Mouse (Mus musculus) stomach, embryonic 14.5 days (tissue): ENCODE results near the gene Tmed9. TPM values are rescaled to one million over a fixed set of nuclear protein-coding genes. Genes with fewer than 3 reads are reported as not detected.

ENCODE experiments used
- ATAC-seq: fragments of 200-750 bp; cut with Nextera tagmentation; 2 replicates; pipeline ENCODE4 v1.8.0; 2017; ENCODE audit warnings: low read depth, moderate TSS enrichment; ENCODE audit not compliant: insufficient number of reproducible peaks, insufficient read depth, low FRiP score
- H3K27ac ChIP-seq: fragments of 300-500 bp; sonication (generic); 2 replicates; pipeline ENCODE4 v1.5.1; 2014; ENCODE audit warnings: mild to moderate bottlenecking, low read length, moderate library complexity, mixed read lengths
- H3K27me3 ChIP-seq: fragments of 300-500 bp; sonication (generic); 2 replicates; pipeline ENCODE4 v1.6.1; 2014; ENCODE audit warnings: low read length, control low read depth, mixed read lengths; ENCODE audit not compliant: control insufficient read depth, insufficient read depth
- H3K36me3 ChIP-seq: fragments of 300-500 bp; sonication (generic); 2 replicates; pipeline ENCODE4 v1.6.1; 2014; ENCODE audit warnings: mild to moderate bottlenecking, control low read depth, low read length, moderate library complexity, mixed read lengths; ENCODE audit not compliant: control insufficient read depth, insufficient read depth
- H3K4me1 ChIP-seq: fragments of 300-500 bp; sonication (generic); 2 replicates; pipeline ENCODE4 v1.6.1; 2014; ENCODE audit warnings: low read length, control low read depth, mixed read lengths; ENCODE audit not compliant: control insufficient read depth, insufficient read depth
- H3K4me2 ChIP-seq: fragments of 300-500 bp; sonication (generic); replicated peaks from 2 replicates; pipeline ENCODE4 v1.6.1; 2014; ENCODE audit warnings: low read depth, low read length, control low read depth
- H3K4me3 ChIP-seq: fragments of 300-500 bp; sonication (generic); 2 replicates; pipeline ENCODE4 v1.5.1; 2014; ENCODE audit warnings: low read depth, low read length, control low read depth
- H3K9ac ChIP-seq: fragments of 300-500 bp; sonication (generic); replicated peaks from 2 replicates; pipeline ENCODE4 v1.6.1; 2014; ENCODE audit warnings: low read depth, mild to moderate bottlenecking, control low read depth, low read length, moderate library complexity, mixed read lengths
- H3K9me3 ChIP-seq: fragments of 300-500 bp; sonication (generic); 2 replicates; pipeline ENCODE4 v1.6.1; 2016; ENCODE audit warnings: low read depth, low read length, control low read depth; ENCODE audit not compliant: control insufficient read depth
- WGBS: fragments of 180-500 bp; shearing (Covaris S2); extraction: QIAGEN DNeasy Blood & Tissue Kit; methylation state at CpG from one replicate; pipeline ENCODE4 v1.1.7; 2014; 5-methylcytosine and 5-hydroxymethylcytosine counted together
- polyA plus RNA-seq: library from polyadenylated mRNA; unstranded; fragments of >200 nt; fragmentation: Nextera tagmentation; extraction: Ambion mirVana; gene quantifications from 2 replicates; pipeline ENCODE4 v1.2.1, GENCODE M21; 2014

Tmed9 gene
- polyA plus RNA-seq = 74.3 and 85.2 TPM in 2 replicates

GRCm38 (mm10) chr13:55573432-55573831 lies at the start of gene Tmed9:
Gene Tmed9 (plus strand): TSS chr13:55573732.
- Histone ChIP-seq H3K4me3 (no peak within 1 kb of the TSS), H3K9me3 (no peaks in the 10 kb centered on the region; the same call in 1 of the 2 replicates), H3K27ac (no peak within 1 kb of the TSS), H3K4me1 (peaks cover 10% of the 10 kb centered on the region), H3K9ac (no peak within 1 kb of the TSS), H3K27me3 (no peaks in the 10 kb centered on the region), H3K4me2 (no peak within 1 kb of the TSS), H3K36me3 (no peaks in the 10 kb centered on the region; the same call in 1 of the 2 replicates)
- 95% methylated on average over 2 of the region's 2 CpGs for WGBS
- no peak for ATAC-seq

- Histone ChIP-seq H3K36me3 (0 out of 2 replicates have a peak, but pooled peaks cover under 1% of the 10 kb centered on the region), H3K9ac (no peak overlapping the region), H3K4me2 (no peak overlapping the region), H3K27me3 (no peaks in the 10 kb centered on the region), H3K27ac (no peak overlapping the region), H3K4me3 (no peak overlapping the region), H3K4me1 (no peaks in the 10 kb centered on the region), H3K9me3 (no peaks in the 10 kb centered on the region)
- 88% methylated on average over 23 of the region's 23 CpGs for WGBS
- ATAC-seq = no peak
Measured at GRCm38 (mm10) chr13:55523951-55524600, 49.5 kb upstream of the Tmed9 start.

GRCm38 (mm10) chr13:55525733-55526553 lies 47.6 kb upstream of the Tmed9 start:
- no peak overlapping the region for H3K4me2 ChIP-seq
- H3K27me3 ChIP-seq = no peaks in the 10 kb centered on the region
- H3K27ac ChIP-seq = no peak overlapping the region
- no peak overlapping the region for H3K9ac ChIP-seq
- no peak for ATAC-seq
- H3K4me3 ChIP-seq = no peak overlapping the region
- 77% methylated on average over 15 of the region's 16 CpGs for WGBS
- no peaks in the 10 kb centered on the region for H3K9me3 ChIP-seq
- peaks cover 18% of the 10 kb centered on the region for H3K36me3 ChIP-seq
- no peaks in the 10 kb centered on the region for H3K4me1 ChIP-seq

- no peak for ATAC-seq
- Histone ChIP-seq H3K36me3 (peaks cover 29% of the 10 kb centered on the region), H3K27ac (no peak overlapping the region), H3K4me1 (no peaks in the 10 kb centered on the region), H3K27me3 (no peaks in the 10 kb centered on the region), H3K4me3 (no peak overlapping the region), H3K9me3 (no peaks in the 10 kb centered on the region), H3K4me2 (no peak overlapping the region), H3K9ac (no peak overlapping the region)
- WGBS = 87% methylated on average over 16 of the region's 16 CpGs
Measured at GRCm38 (mm10) chr13:55527212-55527611, 46.3 kb upstream of the Tmed9 start.

- H3K4me3 ChIP-seq = no peak overlapping the region
- no peak overlapping the region for H3K4me2 ChIP-seq
- 75% methylated on average over 18 of the region's 18 CpGs for WGBS
- no peak for ATAC-seq
- H3K36me3 ChIP-seq = peaks cover 38% of the 10 kb centered on the region
- H3K27ac ChIP-seq = no peak overlapping the region
- H3K9me3 ChIP-seq = no peaks in the 10 kb centered on the region
- H3K9ac ChIP-seq = no peak overlapping the region
- no peaks in the 10 kb centered on the region for H3K4me1 ChIP-seq
- no peaks in the 10 kb centered on the region for H3K27me3 ChIP-seq
Measured at GRCm38 (mm10) chr13:55527834-55528772, 45.4 kb upstream of the Tmed9 start.

- no peak within 1 kb of the TSS for H3K4me3 ChIP-seq
- no peak for ATAC-seq
- H3K36me3 ChIP-seq = peaks cover 49% of the 10 kb centered on the region
- no peak within 1 kb of the TSS for H3K4me2 ChIP-seq
- no peaks in the 10 kb centered on the region for H3K4me1 ChIP-seq
- no peaks in the 10 kb centered on the region for H3K9me3 ChIP-seq
- no peak within 1 kb of the TSS for H3K27ac ChIP-seq
- no peaks in the 10 kb centered on the region for H3K27me3 ChIP-seq
- H3K9ac ChIP-seq = no peak within 1 kb of the TSS
- 77% methylated on average over 8 of the region's 8 CpGs for WGBS
Measured at GRCm38 (mm10) chr13:55529198-55529915, 44.2 kb upstream of the Tmed9 start, which contains the start of gene Dok3. Gene Dok3 (minus strand): TSS chr13:55529296.

- no peak for ATAC-seq
- 94% methylated on average over 15 of the region's 15 CpGs for WGBS
- Histone ChIP-seq H3K9ac (no peak overlapping the region), H3K4me3 (peak overlapping the region; percentile 84), H3K4me2 (peak overlapping the region; percentile 67), H3K27me3 (no peaks in the 10 kb centered on the region), H3K27ac (no peak overlapping the region), H3K9me3 (no peaks in the 10 kb centered on the region), H3K36me3 (peaks cover 63% of the 10 kb centered on the region), H3K4me1 (peaks cover 11% of the 10 kb centered on the region)
Measured at GRCm38 (mm10) chr13:55535191-55535590, 38.3 kb upstream of the Tmed9 start.
